Mouse (Mus musculus) frontal cortex, adult (tissue): Measurements from ENCODE around the gene Nuak2.

Experiments used
- ATAC-seq: cut with Nextera tagmentation; 2 replicates; pipeline ENCODE4 v1.9.2; 2017; ENCODE audit warnings: mild to moderate bottlenecking, moderate library complexity, mixed read lengths; ENCODE audit not compliant: low TSS enrichment

Gene Nuak2

DNA sequence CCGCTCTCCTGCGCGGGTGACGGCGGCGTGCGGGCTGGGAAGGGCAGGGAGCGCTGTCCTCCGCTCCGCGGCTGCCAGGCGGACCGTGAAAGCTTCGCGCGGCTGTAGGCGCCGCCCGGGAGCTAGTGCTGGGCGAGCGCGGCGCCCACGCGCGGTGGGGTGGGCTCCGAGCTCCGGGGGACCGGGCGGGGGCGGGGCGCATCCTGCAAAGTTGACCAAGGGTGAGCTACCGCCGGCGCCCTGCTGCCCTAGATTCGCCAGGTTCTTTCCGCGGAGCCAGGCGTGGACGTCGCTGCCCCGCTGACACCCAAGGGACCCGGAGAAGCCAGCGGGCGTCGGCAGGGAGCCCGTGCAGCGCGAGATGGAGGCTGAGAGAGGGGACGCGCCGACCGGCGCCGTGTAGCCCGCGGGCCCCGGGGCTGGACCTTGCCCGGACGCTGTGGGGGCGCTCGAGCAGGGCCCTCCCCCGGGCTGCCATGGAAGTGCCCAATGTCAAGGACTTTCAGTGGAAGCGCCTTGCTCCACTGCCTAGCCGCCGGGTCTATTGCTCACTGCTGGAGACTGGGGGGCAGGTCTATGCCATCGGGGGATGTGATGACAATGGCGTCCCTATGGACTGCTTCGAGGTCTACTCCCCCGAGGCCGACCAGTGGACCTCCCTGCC, 17.0 kb upstream of the Nuak2 start:
- peak; percentile 55; the same call in 1 of the 2 replicates for ATAC-seq

DNA sequence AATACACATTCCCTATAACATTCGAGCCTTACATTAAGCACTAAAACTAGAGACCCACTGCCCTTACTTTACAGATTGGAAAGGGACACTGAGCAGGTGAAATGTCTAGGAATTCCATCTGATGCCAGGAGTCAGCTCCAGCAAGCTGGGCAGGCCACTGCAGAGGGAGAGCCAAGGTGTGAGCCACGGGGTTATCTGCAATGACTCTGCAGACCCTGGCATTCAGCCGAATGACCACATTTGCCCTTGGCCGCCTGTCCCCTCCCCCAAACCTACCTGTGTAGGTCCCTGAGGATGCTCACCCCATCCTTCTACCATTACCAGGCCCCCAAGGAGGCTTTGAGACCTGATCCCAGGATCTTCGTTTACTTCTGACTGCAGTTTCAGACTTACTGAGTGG, 16.2 kb upstream of the Nuak2 start:
- ATAC-seq = no peak

DNA sequence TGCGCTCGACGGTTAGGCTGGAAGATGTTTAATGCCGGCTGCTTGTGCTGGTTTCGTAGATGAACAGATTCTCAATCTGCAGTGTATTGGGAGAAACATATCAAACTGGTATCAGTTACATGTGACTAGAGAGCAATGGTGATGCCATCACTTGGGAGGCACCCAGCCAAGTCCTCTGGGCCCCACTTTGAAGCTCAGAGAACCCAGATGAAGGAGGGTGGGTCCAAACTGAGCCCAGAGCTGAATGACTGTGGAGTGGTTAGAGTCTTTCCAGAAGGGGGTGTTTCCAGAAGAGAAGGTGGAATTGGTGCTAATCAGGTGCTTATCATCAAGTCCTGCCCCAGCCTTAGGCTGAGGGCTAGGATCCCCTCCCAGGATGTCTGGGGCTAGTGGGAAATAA, 14.7 kb upstream of the Nuak2 start:
- ATAC-seq = no peak

DNA sequence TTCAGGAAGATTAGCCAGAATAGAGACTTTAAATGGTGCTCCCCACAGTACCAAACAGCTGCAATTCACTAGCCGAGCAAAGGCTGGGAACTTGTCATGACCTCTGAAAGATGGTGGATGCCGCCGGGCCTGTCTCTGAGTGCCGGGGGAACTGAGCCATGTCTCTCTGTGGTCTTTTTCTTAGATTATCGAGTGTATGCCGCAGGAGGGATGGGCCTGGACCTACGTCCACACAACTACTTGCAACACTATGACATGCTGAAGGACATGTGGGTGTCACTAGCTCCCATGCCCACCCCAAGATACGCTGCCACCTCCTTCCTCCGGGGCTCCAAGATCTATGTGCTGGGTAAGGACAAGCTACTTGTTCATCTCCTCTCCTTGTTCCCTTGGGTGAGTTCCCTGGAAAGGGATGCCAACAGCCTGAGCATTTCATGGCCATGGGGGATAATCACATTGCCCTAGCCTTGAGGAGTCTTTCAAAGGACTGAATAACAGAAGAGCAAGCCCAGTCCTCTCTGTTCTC, 13.5 kb upstream of the Nuak2 start:
- no peak for ATAC-seq

DNA sequence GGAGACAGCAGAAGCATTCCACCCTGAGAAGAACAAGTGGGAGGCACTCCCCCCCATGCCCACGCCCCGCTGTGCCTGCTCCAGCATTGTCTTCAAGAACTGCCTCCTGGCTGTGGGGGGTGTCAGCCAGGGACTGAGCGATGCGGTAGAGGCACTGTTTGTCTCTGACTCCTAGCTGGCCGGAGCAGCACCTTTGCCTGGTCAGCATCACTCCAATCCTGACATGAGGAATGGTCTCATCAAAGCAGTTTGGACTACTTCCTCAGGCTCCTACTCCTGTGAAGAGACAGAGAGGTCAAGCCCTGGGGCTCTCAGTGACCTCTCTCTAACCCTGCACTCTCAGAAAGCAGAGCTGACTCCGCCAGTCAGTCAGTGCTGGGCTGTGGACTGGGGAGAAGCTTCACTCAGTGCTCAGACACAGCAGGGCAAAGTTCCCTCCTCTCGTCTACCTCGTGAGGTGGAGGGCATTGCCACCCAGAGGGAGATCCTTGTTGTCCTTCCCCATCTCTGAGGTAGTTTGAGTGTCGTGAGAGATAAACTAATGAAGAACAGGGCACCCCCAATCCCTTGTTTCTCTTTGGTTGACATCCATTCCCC, 11.2 kb upstream of the Nuak2 start:
- no peak for ATAC-seq

DNA sequence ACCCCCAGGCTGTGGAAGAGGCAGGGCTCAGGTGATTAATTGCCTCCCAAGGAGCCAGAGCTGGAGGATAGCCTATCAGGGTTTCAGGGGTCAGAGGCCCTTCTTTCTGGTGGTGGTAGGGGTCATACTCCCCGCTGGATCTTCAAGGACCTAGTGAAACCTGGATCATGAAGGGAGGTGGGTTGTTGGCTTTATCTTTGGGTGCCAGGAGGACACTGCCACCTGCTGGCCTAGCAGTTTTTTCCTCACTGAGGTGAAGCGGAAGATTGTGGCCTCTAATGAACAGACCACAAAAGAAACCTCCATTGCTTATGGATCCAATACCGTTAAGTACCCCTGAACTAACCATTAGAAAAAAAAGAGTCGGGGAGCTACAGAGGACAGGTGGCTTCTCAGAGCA, 9.8 kb upstream of the Nuak2 start:
- ATAC-seq = 0 out of 2 replicates have a peak, but pooled peaks have one; percentile 45

DNA sequence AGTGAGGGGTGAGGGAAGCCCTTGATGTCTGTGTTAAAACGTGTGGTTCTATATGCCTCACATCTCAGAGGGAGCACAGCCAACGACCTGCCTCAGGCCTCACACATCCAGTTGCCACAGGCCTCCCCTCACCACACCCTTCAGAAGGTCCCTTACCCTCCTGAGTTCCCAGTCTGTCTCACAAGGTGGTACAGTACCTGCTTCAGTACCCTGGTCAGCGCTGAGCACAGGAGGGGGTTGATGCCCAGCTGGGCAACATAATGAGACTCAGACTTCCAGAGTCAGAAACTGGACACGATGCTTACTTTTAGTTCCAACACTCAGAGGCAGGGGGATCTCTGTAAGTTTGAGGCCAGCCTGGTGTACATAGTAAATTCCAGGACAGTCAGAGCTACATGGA, 9.1 kb upstream of the Nuak2 start:
- ATAC-seq = no peak

DNA sequence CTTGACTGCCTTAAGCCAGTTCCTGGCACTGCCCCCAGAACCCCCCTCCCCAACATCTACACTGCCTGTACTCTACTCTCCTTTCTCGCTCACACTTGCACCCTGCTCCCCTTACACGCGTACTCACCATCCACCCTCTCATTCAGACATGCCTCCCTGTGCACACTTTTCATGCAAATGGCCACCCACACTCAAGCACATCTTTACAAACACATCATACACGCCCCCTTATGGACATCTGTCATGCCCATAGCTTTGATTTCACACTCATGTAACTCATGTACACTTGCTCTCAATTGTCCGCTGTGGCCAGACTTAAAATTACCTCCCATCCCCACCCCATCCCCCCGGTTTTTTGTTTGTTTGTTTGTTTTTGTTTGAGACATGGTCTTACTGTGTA, 8.0 kb upstream of the Nuak2 start:
- peak; percentile 60 for ATAC-seq

DNA sequence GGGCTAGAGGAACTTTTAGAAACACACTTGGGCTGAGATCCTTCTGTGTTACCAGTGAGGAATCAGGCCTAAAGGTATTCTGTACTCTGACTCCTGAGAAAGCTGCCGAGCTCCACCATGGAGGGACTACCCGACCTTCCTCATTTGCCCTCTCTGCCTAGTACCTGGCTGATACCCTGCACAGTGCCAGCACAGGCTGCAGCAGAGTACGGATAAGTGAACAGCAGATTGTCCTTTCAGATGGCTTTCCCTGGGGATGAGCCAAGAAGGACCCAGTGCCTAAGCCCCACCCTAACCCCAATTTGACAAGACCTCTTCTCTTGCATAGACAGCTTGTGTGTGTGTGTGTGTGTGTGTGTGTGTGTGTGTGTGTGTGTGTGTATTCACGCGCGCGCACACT, 7.3 kb upstream of the Nuak2 start:
- no peak for ATAC-seq

DNA sequence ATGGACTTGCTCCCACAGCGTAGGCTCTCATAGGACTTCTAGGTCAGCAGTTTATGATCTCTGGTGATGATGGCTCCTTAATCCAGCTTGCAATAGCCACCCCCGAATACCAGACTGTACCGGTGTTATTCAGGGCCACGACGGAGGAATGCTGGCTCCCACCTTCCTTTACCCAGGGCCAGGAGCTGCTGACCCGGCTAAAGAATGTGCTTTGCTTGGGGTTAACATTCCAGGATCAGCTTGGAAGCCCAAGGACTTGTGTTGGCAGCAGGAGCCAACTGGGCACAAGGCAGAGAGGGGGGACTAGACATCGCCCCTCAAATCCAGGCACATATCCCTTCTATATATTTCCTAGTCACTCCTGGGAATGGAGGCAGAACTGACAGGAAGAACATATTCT, 5.2 kb upstream of the Nuak2 start:
- no peak for ATAC-seq

DNA sequence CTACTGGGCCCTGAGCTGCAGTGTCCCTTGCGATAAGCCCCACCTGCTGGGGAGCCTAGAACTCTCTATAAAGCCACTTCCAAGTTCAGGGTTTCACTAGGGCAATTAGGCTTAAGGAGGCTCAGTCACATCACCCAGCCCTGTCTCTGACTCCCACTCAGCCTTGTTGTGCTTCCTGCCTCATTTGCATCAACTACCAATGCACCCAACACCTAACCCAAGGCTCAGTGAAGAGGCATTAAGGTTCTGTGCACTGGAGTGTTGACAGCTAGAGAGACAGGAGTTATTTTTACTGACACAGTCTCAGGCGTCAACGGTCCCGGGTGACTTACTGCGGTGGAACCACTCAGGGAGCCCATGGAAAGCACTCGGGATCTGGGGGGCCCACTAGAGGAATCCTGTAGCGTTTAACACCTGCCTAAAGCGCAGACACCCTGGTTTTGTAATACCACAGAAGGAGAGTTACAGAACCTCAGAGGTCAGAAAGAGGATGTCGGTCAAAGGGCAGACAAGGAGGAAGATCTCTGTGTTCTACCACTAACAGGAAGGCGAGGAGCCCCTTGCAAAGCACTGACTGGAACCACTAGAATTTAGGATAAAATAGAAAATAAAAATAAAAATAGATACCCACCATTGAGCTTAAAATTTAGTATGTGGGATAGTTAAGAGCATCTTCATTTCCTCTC, 4.6 kb upstream of the Nuak2 start:
- ATAC-seq = no peak

DNA sequence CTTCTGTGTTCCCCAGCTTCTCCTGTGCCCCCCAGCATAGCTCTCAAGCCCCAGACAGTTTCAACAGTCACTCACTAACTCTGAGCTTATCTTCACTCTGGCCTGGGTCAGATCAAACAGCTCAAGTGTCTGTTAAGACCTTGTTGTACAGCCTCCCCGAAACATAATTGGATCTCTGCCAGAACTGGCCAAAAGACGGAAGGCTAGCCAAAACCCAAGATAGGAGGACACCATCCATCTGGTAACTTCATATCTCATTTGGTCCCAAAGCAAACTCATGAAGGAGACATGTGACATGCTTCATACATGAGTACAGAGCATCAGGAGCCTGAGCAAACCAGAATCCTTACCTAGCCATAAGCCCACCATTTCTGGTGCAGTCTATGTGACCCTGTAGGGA, 3.9 kb upstream of the Nuak2 start:
- no peak for ATAC-seq

DNA sequence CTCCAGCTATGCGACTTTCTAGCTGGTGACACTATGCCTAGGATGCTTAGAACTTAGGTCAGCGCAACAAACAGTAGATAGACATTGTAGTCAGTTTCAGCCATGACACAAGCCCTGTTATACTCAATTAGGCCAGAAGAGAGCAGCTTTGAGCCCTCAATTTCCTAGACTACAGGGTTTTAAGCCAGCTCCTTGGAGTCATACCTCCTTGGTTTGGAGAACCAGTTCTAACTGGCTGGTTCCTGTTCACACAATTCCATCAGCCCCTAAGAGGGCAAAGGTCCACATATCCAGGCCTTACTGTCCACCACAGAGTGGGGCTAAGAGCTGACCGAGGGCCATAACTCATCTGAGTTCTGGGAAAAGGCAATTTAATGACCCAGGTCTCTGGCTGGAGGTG, 3.2 kb upstream of the Nuak2 start:
- peak; percentile 56 for ATAC-seq

DNA sequence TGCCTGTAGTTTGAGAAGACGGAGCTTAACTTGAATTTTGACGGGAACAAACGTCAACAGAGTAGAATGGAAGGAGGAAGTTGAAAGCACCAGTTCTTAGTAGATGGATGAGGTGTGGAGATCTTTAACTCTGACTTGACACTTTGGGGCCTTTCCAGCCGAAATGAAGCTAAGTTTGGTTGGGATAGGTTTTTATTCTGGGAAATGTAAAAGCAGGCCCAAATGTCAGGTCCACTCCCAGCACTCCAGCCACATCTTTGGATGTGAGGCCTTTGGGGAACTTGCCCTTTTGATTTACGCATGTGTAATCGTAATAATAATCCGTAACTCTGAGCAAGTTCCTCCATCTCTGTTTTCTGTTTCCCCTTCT, 684 bp downstream of the Nuak2 start:
- no peak for ATAC-seq

DNA sequence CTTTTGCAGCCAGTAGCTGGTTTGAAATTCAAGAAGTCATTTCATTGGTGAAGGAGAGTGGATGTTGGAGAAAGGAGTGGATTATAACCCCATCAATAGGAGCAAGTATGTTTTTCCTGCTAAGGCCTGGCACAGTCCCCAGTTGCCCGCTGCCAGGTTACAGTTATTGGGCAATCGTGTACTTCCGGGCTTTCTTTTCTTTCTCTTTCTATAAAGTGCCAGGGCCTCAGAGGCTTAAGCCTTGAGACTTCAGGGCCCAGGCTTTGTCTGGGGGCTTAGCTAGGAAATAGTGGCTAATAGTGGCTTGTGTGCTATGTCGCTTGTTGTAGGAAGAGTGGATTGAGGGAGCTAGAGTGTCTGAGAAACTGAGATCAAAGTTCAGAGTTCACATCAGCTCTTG, 1.5 kb downstream of the Nuak2 start:
- ATAC-seq = no peak

DNA sequence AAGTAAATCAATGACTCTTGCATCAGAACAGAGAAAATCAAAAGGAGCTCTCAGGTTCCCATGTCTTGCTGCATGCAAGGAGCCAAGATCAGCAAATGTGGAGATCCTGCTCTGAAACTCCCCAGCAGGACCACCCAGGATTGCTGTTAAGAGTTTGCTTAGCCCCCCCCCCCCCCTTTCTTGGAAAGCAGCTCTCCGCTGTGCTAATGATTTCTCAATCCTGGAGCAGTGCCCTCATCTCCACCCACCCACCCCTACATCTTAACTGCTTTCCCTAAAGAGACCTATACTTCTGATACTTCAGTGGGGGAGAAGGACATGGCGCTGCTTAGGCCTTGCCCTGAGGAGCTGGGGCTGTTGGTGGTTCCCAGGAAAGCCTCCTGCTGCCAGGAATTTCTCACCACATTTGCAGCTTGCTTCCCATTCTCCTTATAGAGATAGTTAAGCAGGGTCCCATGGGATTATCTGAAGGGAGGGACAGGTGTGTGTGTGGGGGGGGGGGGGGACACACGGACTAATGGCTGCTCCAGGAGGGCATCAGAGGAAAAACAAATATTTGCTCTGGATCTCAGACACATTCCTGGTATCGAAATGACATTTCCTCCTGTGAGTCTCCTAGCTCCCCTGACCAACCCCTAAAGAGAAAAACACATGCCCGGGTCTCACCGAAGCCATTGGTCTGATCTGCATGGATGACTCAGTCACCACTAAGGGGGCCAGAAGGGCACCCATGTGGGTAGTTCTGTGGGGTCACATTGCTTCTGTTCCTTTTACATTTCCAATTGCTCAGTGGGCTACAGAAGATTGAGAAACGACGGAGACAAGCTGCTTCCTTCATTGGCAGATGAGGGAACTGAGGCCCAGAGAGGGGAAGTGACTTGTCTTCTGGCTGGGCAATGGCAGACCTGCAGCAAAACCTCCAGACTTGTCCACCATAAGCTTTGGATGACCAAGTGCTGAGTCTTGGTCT, 2.3 kb downstream of the Nuak2 start:
- ATAC-seq = no peak

DNA sequence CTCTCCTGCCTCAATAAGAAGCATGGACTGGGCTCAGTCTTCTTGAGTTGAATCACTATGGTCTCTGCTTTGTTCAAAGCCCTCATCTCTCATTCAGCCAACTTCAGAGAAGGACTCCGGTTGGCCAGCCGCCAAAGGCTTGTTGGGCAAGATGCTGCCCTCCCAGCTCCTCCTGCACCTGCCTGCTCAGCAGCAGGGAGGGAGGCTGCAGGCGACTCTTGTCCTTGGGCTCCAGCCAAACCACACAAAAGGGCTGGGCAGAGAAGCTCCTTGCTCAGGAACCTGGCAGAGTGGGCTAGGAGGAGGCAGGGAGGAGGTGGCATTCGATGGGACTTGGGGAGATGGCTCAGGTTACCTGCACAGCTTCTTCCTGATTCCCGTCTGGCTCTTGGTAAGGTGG, 3.3 kb downstream of the Nuak2 start:
- no peak for ATAC-seq

DNA sequence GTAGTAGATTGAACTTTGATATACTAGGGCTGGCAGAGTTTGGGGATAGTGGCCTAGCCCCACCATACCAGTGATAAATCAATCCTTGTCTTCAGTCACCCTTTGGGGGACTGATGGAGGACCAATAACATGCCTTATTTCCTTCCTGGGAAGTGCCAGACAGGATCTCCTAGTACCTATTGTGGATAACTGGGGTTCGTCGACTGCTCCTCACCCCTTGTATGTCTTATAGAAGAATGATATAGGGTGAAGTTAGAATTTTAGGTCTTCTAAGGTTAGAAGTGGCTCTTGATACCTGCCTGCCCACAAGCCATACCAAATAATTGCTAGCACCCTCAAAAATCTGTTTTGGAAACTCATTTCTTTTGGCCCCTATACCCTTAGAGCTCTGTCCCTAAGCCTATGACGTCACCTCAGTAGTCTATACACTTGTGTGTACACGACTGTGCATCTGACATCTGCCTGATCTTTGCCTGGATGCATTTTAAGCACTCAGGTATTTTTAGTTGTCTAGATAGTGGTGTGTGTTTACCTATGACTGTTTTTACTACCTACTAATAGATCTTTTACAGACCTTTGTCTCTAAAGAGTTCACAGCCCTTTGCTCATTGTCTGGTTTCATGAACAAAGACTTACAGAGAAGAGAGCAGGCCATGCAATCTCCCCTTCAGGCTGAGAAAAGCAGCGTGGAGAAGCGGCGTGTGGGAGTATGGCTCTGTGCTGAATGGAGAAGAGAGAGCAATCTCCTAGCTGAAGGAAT, 6.1 kb downstream of the Nuak2 start:
- peak; percentile 67; the same call in 1 of the 2 replicates for ATAC-seq

DNA sequence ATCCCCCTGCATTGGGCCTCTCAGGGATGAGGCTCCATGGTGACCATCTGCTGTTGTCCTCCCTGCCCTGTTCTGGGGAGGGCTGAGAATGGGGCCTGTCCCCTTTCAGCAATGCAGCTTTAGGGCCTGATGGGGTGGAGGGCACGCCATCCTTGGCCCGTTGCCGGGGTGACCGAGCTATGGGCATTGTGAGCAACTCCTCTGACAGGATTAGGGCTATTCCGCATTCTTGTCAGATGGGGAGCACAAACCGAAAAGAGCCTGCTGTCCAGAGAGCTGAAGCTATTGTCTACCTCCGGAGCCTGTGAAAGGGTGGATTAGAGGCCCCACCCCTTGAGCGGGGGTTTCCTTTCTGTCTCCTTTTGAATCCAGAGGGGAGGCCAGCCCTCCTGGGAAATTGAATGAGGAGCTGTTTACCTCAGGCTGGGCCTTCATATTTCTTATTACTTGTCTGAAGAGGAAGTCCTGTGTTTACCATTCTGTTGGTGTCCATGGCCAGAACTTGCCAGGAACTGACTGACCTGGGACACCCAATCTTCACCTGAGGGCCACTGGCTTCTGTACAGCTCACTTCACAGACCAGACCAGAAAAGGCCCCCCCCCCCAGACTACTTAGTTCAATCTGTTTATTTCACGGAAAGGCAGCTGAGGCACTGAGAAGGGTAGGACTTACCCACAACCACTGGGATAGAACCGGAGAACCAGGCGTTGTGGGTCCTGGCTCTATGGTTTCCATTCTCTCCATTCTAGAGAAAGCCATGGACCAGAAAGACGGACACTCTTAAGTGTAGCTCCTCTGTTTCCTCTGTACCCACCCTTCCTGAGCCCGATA, 7.0 kb downstream of the Nuak2 start:
- peak; percentile 20; the same call in 1 of the 2 replicates for ATAC-seq

DNA sequence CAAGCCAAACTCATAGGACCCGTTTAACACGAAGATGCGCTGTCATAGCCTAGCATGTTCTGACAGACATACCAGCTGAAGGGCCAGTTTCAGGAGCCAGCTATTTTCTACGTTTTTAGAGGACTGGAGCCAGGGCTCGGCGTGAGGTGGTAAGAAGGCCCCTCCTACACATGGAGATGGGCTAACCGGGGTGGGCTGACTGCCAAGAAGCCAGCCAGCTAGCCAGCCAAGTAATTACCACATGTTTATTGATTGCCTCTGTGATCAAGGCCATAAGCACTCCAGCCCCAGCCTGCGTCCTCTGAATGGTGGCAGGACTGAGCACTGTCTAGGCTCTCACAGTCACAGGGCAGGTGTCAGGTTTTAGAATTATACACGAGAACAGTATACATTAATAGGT, 10.9 kb downstream of the Nuak2 start:
- ATAC-seq = no peak
